Mouse (Mus musculus) heart, adult 2 months (tissue): ENCODE results near the gene Kdm1b. TPM values are rescaled to one million over a fixed set of nuclear protein-coding genes. Genes with fewer than 3 reads are reported as not detected.

Experiments
- DNase-seq, 2 experiments: peaks; one replicate each; pipeline ENCODE4 v3.0.0; 2021
- H3K27ac ChIP-seq: fragments of 200-600 bp; 2 replicates; pipeline ENCODE4 v1.8.1; 2022
- H3K27me3 ChIP-seq: fragments of 200-500 bp; 2 replicates; pipeline ENCODE4 v1.6.1; 2012; ENCODE audit warnings: mild to moderate bottlenecking, low read length, inconsistent platforms, mixed read lengths; ENCODE audit not compliant: control insufficient read depth, insufficient read depth
- H3K36me3 ChIP-seq: fragments of 200-500 bp; 2 replicates; pipeline ENCODE4 v1.6.1; 2012; ENCODE audit warnings: low read length, inconsistent platforms; ENCODE audit not compliant: control insufficient read depth, insufficient read depth
- H3K4me1 ChIP-seq: fragments of 200-500 bp; 2 replicates; pipeline ENCODE4 v1.6.1; 2011; ENCODE audit warnings: low read length; ENCODE audit not compliant: control insufficient read depth, insufficient read depth
- H3K4me3 ChIP-seq: fragments of 200-600 bp; 2 replicates; pipeline ENCODE4 v1.8.1; 2022
- H3K79me2 ChIP-seq: fragments of 200-500 bp; replicated peaks from 2 replicates; pipeline ENCODE4 v1.6.1; 2012; ENCODE audit warnings: mild to moderate bottlenecking, inconsistent platforms, low read length, moderate library complexity, mixed read lengths; ENCODE audit not compliant: control insufficient read depth, insufficient read depth
- H3K9ac ChIP-seq: fragments of 200-500 bp; 2 replicates; pipeline ENCODE4 v1.6.1; 2012; ENCODE audit warnings: low read depth, mild to moderate bottlenecking, control low read depth, inconsistent platforms, low read length, mixed read lengths
- CTCF ChIP-seq: fragments of 200-600 bp; IDR thresholded peaks from 2 replicates; pipeline ENCODE4 v1.8.1; 2022; ENCODE audit warnings: antibody characterized with exemption, mild to moderate bottlenecking, moderate library complexity
- EP300 ChIP-seq: fragments of 200-500 bp; IDR thresholded peaks from 2 replicates; pipeline ENCODE4 v1.6.1; 2011; ENCODE audit warnings: low read depth, low read length, control low read depth; ENCODE audit not compliant: insufficient read depth
- POLR2A ChIP-seq: fragments of 200-500 bp; IDR thresholded peaks from 2 replicates; pipeline ENCODE4 v1.6.1; 2011; ENCODE audit warnings: mild to moderate bottlenecking, low read depth, low read length, control low read depth; ENCODE audit not compliant: insufficient read depth
- WGBS: fragments of 180-500 bp; shearing (Covaris S2); methylation state at CpG from one replicate; pipeline ENCODE4 v1.1.7; 2018; 5-methylcytosine and 5-hydroxymethylcytosine counted together
- intact Hi-C: fragments of 180-260 bp; cut with DNase I; formaldehyde crosslinking; loops from one replicate; pipeline ENCODE4 v1.15.1; 2025
- polyA plus RNA-seq: library from polyadenylated mRNA; depleted of rRNA; stranded (reverse); fragments of >200 nt; gene quantifications from 2 replicates; pipeline ENCODE4 v1.2.3, GENCODE M21; 2012
- total RNA-seq, 2 experiments: library from RNA; stranded (reverse); gene quantifications; 2 replicates each; pipeline ENCODE4 v1.2.3; 2021

Kdm1b gene
- total and polyA plus RNA-seq, 3 experiments, result 5.0 to 10.5 (median 8.9) TPM

GRCm38 (mm10) chr13:47104856-47105541 is 61.7 kb downstream of the Kdm1b start:
- TF ChIP-seq POLR2A (no peak), EP300 (no peak)
- H3K79me2 ChIP-seq, result no peaks in the 10 kb centered on the region; the same call in 1 of the 2 replicates
- intact Hi-C loops, result no loop called here
- peak overlapping the region; percentile 92 for H3K4me3 ChIP-seq
- H3K27me3 ChIP-seq, result no peaks in the 10 kb centered on the region
- WGBS, result 2% methylated on average over 25 of the region's 25 CpGs
- peak; percentile 30 to 34 for DNase-seq
- H3K4me1 ChIP-seq, result peaks cover 7% of the 10 kb centered on the region
- peak overlapping the region; percentile 98 for H3K9ac ChIP-seq
- peak overlapping the region; percentile 96 for H3K27ac ChIP-seq
- peaks cover 7% of the 10 kb centered on the region; the same call in 1 of the 2 replicates for H3K36me3 ChIP-seq

GRCm38 (mm10) chr13:47105711-47106579 is 62.6 kb downstream of the Kdm1b start, which contains the start of gene Dek:
Dek (minus strand) TSS chr13:47106201.
- peaks cover 7% of the 10 kb centered on the region; the same call in 1 of the 2 replicates for H3K36me3 ChIP-seq

GRCm38 (mm10) chr13:47106580-47106888 is 63.2 kb downstream of the Kdm1b start:
- WGBS, result under 1% methylated on average over 20 of the region's 20 CpGs
- no peak for DNase-seq
- peaks cover 7% of the 10 kb centered on the region for H3K4me1 ChIP-seq
- no peak for TF ChIP-seq CTCF
- no peak for TF ChIP-seq EP300
- TF ChIP-seq POLR2A, result no peak
- H3K27ac ChIP-seq, result peak overlapping the region; percentile 96
- H3K36me3 ChIP-seq, result peaks cover 5% of the 10 kb centered on the region; the same call in 1 of the 2 replicates
- intact Hi-C loops, result loop anchor here (2.0 kb wide), 1 partner anchor 44 kb away; no protein-coding TSS in a partner anchor
- H3K27me3 ChIP-seq, result no peaks in the 10 kb centered on the region
- peak overlapping the region; percentile 80 for H3K9ac ChIP-seq
- H3K79me2 ChIP-seq, result no peaks in the 10 kb centered on the region; the same call in 1 of the 2 replicates
- peak overlapping the region; percentile 92 for H3K4me3 ChIP-seq

More at GRCm38 (mm10) chr13:47105711-47106579, 62.6 kb downstream of the Kdm1b start, which contains the start of gene Dek:
- DNase-seq, result peak; percentile 91 to 93
- 1% methylated on average over 128 of the region's 129 CpGs for WGBS
- H3K27me3 ChIP-seq, result no peaks in the 10 kb centered on the region
- H3K4me3 ChIP-seq, result peak within 1 kb of the TSS; percentile 92
- no peaks in the 10 kb centered on the region; the same call in 1 of the 2 replicates for H3K79me2 ChIP-seq
- H3K27ac ChIP-seq, result peak within 1 kb of the TSS; percentile 96
- TF ChIP-seq CTCF (peak; percentile 74), EP300 (no peak), POLR2A (peak; percentile 56; the same call in 1 of the 2 replicates)
- peak within 1 kb of the TSS; percentile 98 for H3K9ac ChIP-seq
- peaks cover 7% of the 10 kb centered on the region for H3K4me1 ChIP-seq
- intact Hi-C loops, result loop anchor here (2.0 kb wide), 1 partner anchor 45 kb away; no protein-coding TSS in a partner anchor

- H3K4me1 ChIP-seq, result peaks cover 5% of the 10 kb centered on the region
- intact Hi-C loops, result no loop called here
- WGBS, result 85% methylated on average over 2 of the region's 2 CpGs
Measured at GRCm38 (mm10) chr13:47109239-47109638, 65.9 kb downstream of the Kdm1b start.

GRCm38 (mm10) chr13:47111185-47111584 is 67.9 kb downstream of the Kdm1b start:
- Histone ChIP-seq H3K4me3 (no peak overlapping the region), H3K4me1 (peaks cover 2% of the 10 kb centered on the region; the same call in 1 of the 2 replicates), H3K9ac (no peak overlapping the region), H3K36me3 (no peaks in the 10 kb centered on the region), H3K79me2 (no peaks in the 10 kb centered on the region), H3K27ac (no peak overlapping the region), H3K27me3 (no peaks in the 10 kb centered on the region)
- intact Hi-C loops, result no loop called here
- TF ChIP-seq POLR2A (no peak), EP300 (no peak), CTCF (no peak)
- DNase-seq, result no peak
- WGBS, result 76% methylated on average over 3 of the region's 3 CpGs

More at GRCm38 (mm10) chr13:47109239-47109638, 65.9 kb downstream of the Kdm1b start:
- H3K27ac ChIP-seq, result no peak overlapping the region
- TF ChIP-seq EP300 (no peak), POLR2A (no peak), CTCF (no peak)
- no peak overlapping the region for H3K4me3 ChIP-seq
- DNase-seq, result no peak
- no peaks in the 10 kb centered on the region for H3K79me2 ChIP-seq
- no peaks in the 10 kb centered on the region for H3K36me3 ChIP-seq
- no peak overlapping the region for H3K9ac ChIP-seq
- no peaks in the 10 kb centered on the region for H3K27me3 ChIP-seq

- H3K79me2 ChIP-seq, result no peaks in the 10 kb centered on the region
- WGBS, result 94% methylated on average over 3 of the region's 3 CpGs
- TF ChIP-seq EP300 (no peak), CTCF (no peak), POLR2A (no peak)
- no peaks in the 10 kb centered on the region for H3K27me3 ChIP-seq
- DNase-seq, result no peak
- H3K4me1 ChIP-seq, result peaks cover 2% of the 10 kb centered on the region; the same call in 1 of the 2 replicates
- no peak overlapping the region for H3K27ac ChIP-seq
- H3K4me3 ChIP-seq, result no peak overlapping the region
- no peaks in the 10 kb centered on the region for H3K36me3 ChIP-seq
- no peak overlapping the region for H3K9ac ChIP-seq
- intact Hi-C loops, result no loop called here
Measured at GRCm38 (mm10) chr13:47112056-47112455, 68.8 kb downstream of the Kdm1b start.
